Mouse (Mus musculus): ENCODE data around the gene Pde8b. TPM values are rescaled to one million over a fixed set of nuclear protein-coding genes. Genes with fewer than 3 reads are reported as not detected.

Gene Pde8b
- polyA plus RNA-seq, 1 experiment from 2014 or later: 6.2 TPM

Other genes with a start within 250 kb of the Pde8b start
- 41.0 and 42.5 TPM in 2 replicates for gene Zbed3, start 73.3 kb upstream of the Pde8b start, polyA plus RNA-seq (2015; fragmentation: Nextera tagmentation; extraction: Ambion mirVana)
- 39.8 and 41.6 TPM in 2 replicates for gene Aggf1, start 125.0 kb upstream of the Pde8b start, polyA plus RNA-seq (2015; fragmentation: Nextera tagmentation; extraction: Ambion mirVana)
- 8.4 and 9.3 TPM in 2 replicates for gene Crhbp, start 194.6 kb upstream of the Pde8b start, polyA plus RNA-seq (2015; fragmentation: Nextera tagmentation; extraction: Ambion mirVana)
- not detected in 2 replicates for gene S100z, start 228.4 kb upstream of the Pde8b start, polyA plus RNA-seq (2015; fragmentation: Nextera tagmentation; extraction: Ambion mirVana)